Mouse (Mus musculus) spleen, postnatal 36 days (tissue): ENCODE data around the gene Tspan31.

Experiments
- DNase-seq, 2 experiments: peaks; one replicate each; pipeline ENCODE4 v3.0.0; 2022; ENCODE audit warnings: low spot score in 2 of 2, mixed read lengths in 1 of 2

Tspan31 gene

GRCm38 (mm10) chr10:127041774-127042338 lies 28.2 kb downstream of the Tspan31 start:
- peak; percentile 73 to 74 for DNase-seq

DNA sequence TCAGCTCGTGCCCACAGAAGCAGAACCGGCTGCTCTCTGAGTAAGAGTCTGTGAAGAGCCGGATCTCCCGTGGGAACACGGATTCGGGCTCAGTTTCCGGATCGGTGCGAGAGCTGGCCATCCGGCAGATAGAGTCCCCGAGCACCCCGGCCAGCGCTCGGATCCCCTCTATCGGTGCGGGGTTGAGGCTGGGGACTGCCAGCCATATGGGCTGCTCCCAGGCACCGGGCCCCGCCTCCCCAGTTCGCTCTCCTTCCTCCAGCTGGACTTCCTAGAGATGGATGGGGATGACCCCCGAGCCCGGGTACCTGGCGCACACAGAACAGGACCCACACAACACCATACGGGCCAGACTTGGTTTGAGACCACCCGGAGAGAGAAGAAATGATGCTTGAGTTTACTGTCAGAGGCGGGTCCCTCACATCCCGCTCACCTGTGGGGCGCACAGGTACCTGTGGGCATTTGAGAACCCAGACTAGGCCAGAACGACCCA lies 28.7 kb downstream of the Tspan31 start, which contains the start of the genes Mettl1 and Eef1akmt3:
Gene Mettl1, plus strand, starts transcription at position 141 of the 493 bp plus-strand sequence.
Gene Eef1akmt3, minus strand, starts transcription at position 240 of the 493 bp plus-strand sequence.
- DNase-seq = no peak

GRCm38 (mm10) chr10:127040569-127041214 lies 29.4 kb downstream of the Tspan31 start:
- no peak for DNase-seq

- no peak for DNase-seq
These were observed 32.4 kb downstream of the Tspan31 start for GRCm38 (mm10) chr10:127037641-127038040.

GRCm38 (mm10) chr10:127036273-127036672 lies 33.8 kb downstream of the Tspan31 start:
- no peak for DNase-seq

- DNase-seq = no peak
These were observed 36.7 kb downstream of the Tspan31 start for GRCm38 (mm10) chr10:127033301-127033741.

- DNase-seq = peak; percentile 86 to 90
These were observed 39.4 kb downstream of the Tspan31 start, which contains the start of gene Tsfm for GRCm38 (mm10) chr10:127030336-127031296. Gene Tsfm (minus strand): TSS chr10:127030840.

DNA sequence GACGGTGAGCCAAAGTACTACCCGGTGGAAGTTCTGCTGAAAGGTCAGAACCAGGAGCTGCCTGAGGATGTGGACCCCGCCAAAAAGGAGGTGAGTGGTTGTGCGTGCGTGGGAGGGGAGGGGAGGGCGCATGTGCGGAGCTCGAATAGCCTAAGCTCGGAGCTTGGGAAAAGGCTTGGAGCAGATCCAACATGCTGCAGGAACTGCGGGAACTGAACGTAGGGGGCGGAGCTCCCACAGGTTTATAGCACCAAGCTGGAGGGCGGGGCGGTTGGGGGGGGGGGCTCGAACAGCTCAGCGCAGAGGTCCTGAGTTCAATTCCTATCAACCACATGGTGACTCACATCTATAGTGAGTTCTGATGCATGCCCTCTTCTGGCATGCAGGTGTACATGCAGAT lies 51.6 kb downstream of the Tspan31 start:
- no peak for DNase-seq
